Mouse (Mus musculus) left cerebral cortex, adult 9 months (tissue): Measurements from ENCODE around the gene Ttll11.

Source experiments
- DNase-seq, 2 experiments: peaks; one replicate each; pipeline ENCODE4 v3.0.0; 2022; ENCODE audit warnings: low spot score in 2 of 2

The Ttll11 gene

DNA sequence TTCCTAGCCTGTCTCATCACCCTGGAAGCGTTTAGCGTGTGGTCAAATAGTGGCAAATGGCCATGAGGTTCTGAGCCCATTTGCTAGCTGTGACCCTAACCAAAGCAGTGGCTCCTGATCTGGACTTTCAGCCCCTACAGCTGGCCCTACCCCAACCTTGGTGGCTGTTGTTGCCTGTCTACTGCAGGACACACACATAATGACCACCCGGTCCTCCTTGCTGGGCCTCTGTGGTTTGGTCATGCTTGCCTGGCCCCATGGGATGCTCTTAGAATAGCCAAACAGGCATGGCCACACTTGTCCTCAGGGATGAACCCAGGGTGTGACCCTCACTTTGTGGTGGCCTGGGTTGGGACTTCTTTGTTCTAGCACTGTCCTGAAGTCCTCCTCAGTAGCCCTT lies 80.0 kb downstream of the Ttll11 start:
- DNase-seq, result no peak

DNA sequence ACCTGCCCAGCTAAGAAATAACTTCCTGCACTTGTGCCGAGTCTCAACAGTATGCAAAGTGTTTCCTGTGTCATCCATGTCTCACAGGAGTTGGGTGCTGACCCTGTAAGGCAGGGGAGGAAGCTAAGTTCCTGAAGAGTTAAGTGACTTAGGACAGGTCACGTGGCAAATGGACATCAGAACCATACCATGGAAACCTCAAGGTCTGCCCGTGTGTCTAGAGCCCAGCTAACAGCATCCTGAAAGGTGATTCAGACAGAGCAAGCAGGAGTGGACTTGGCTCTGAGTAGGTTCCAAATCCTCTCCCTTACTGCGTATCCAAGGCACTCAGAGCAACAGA lies 80.6 kb downstream of the Ttll11 start:
- DNase-seq, result no peak

DNA sequence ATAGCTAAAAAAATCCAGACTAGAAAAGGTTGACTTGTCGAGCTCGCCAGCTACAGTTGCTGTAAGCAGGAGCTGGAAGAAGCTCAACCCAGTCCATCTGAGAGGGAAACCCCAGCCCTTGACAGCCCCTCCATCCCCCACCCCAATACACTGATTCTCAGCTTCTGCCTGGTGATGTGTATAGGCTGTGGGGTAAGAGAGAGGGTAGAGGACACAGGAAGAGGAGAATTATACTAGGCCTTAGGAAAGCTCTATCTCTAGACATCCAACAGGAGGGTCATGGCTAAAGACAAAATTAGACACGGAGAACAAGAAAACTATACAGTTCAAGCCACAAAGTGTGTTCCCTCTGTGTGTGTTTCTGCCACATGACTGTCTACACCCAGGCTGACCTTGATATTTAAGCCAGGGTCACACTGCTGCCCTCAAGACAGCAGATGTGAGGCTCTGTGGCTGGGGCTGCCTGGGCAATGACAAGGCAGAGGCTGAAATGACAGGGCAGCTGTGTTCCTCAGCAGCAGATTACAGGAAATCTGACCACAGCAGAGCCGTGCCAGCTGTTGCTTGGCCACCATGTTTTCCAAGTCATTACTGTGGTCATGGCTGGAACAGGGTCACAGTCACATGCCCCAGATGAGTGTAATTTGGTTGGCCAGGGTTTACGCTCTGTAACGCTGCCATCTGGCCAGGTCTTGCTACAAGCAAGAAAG lies 81.1 kb downstream of the Ttll11 start:
- DNase-seq, result no peak

GRCm38 (mm10) chr2:35897125-35897524 lies 82.6 kb downstream of the Ttll11 start:
- DNase-seq, result no peak

DNA sequence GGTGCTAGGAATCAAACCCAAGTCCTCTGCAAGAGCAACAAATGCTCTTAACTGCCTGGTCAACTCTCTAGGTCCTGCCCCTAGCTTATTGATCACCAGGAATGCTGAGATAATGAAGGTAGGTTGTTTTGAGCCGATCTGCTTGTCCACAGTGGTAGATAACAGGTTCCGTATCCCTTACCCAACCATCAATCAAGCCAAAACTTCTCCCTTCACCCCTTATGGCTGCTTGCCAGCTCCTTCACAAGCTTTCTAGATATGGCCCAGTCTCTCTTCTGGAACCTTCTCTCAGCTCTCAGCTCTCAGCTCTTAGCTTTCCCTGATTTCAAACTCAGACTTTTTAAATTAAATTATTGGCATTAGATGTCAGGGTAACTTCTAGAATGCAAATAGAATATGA lies 85.2 kb downstream of the Ttll11 start:
- no peak for DNase-seq

- DNase-seq, result no peak
Measured at GRCm38 (mm10) chr2:35890635-35891034, 89.1 kb downstream of the Ttll11 start.

DNA sequence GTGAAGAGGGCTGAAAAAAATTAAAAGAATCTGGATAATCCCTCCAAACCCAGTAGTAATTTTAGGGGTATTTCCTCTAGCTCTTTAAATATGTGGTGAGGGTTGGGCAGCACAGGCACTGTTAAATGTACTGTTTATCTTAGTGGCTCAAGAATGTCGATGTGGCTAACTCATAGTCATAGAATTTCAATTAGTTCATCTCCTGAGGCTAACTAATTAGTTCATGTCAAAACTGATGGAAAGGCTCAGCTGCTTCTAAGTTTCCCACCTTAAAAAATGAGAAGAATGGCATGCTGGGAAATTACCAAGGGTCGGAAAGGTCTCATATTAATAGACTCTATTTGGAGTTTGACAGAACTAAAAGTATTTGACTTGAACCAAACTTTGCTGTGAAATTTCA lies 89.9 kb downstream of the Ttll11 start:
- DNase-seq, result no peak

- DNase-seq, result no peak
Measured at GRCm38 (mm10) chr2:35884296-35884695, 95.4 kb downstream of the Ttll11 start.

DNA sequence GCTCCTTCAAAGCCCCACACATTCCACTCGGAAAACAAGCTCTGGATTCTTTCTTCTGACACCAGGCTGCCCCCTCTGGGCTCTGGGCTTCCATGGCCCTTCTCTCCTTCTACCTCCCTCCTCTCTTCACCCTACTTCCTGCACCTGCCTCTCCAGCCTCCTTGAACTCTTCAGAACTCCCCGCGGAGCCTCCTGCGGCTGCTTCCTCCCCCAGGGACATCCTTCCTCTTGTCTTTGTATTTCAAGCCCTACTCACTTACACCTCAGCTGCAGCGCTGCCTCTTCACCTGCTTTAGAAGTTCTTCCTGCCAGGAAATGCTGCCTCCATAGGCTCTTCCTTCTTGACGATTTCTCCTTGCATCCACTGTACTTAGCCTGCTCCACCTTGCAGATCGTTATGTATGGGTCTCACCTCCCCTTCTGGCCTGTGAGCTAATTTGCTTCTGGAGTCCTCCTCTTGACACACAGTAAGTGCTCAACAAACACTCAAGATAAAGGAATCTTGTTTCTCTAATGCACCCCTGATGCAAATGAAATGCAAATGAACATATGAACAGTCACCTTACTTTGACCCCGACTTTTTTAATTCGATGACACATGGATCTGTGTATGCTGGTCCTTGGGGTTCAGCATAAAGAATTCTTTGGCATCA lies 97.3 kb downstream of the Ttll11 start:
- DNase-seq, result no peak

DNA sequence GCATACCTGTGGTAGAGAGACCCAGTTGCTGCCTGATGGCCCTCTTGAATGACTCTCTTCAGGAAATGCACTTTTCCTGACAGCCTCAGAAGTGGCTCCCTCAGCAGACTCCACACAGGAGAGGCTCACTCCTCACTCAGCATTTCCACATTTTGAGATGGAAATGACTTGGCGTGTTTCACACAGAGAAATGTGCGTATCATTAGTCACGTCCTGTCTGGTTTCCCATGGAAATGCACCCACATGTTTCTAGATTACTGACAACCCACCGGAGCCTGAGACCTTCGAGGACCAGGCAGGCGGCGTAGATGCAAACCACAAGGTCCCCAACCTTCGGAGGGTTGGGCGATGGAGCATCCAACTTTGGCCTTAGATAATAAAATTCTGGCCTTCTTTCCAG lies 97.8 kb downstream of the Ttll11 start:
- no peak for DNase-seq

DNA sequence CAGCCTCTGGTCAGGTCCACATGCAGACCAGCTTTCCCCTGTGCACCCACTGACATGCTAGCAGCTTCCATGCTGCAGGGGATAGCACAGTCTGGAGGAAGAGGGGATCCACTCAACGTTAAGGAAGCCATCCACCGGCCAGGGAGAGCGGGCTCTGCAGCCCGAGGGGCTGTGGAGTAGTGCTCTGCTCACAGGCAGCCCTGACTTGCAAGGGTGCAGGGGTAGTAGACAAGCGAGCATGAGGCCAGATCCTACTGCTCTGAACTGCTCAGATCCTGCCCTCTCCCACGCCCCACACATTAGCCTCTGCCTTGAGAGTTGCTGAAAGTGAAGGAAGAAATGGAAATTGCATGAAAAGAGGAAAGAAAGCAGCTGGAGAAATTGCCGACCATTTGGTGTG lies 99.4 kb downstream of the Ttll11 start:
- no peak for DNase-seq

DNA sequence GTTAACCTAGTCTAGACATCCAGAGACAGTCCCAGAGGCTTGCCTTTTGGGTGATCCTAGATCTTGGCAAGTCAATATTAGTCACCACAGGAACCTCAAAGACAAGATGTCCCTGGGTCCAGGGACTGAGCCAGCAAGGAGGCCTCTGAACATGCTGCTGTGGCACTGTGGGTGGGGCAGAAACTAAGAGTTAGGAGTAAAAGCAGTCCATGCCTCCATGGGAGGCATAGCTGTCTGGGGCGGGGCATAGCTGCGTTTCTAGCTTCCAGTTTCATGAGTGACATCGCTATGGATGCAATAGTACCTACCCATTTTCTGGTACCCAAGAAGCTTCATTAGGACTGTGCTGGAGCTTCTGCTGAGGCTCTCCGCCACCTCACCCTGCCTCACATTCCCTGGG lies 99.8 kb downstream of the Ttll11 start:
- no peak for DNase-seq

- no peak for DNase-seq
Measured at GRCm38 (mm10) chr2:35878506-35878905, 101.2 kb downstream of the Ttll11 start.

- no peak for DNase-seq
Measured at GRCm38 (mm10) chr2:35875572-35875971, 104.1 kb downstream of the Ttll11 start.

- DNase-seq, result no peak
Measured at GRCm38 (mm10) chr2:35874421-35874820, 105.3 kb downstream of the Ttll11 start.

- no peak for DNase-seq
Measured at GRCm38 (mm10) chr2:35869165-35869564, 110.5 kb downstream of the Ttll11 start.

DNA sequence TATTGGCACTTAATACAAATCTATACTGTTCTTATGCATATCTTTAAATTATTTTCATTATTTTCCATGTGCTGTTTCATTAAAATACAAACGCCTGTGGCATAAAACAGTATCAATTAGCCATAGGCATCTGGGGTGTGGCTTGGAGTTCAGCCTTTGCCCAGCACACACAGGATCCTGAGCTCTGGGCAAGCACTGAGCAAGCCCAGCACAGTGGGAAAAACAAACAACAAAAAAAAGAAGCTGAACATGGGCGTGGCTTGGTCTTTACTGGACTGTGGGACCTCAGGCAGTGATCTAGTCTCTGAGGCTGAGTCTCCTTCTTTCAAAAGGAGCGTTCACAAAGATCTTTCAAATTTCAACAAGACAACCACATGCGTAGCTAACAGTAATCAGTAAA lies 116.4 kb downstream of the Ttll11 start:
- DNase-seq, result no peak

DNA sequence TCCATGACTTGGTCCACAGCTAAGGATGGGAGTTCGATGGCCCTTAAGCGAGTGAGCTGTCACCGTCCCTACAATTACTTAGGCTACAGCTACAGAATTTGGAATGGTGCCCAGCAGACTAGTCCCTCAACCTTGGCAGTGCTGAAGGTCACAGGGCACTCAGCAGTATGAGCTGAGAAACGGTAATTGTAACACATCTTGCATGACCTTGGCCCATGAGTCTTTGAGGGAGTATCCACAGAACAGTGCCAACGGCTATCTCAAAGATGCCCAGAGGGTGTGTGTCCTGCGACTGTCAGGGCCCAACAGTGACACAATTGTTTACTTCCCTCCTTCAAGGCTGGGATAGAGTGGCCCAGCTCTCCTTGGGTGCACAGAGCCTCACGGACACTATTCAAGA lies 118.5 kb downstream of the Ttll11 start:
- DNase-seq, result no peak

GRCm38 (mm10) chr2:35860394-35860744 lies 119.3 kb downstream of the Ttll11 start:
- DNase-seq, result no peak

GRCm38 (mm10) chr2:35859708-35860393 lies 119.9 kb downstream of the Ttll11 start:
- no peak for DNase-seq

DNA sequence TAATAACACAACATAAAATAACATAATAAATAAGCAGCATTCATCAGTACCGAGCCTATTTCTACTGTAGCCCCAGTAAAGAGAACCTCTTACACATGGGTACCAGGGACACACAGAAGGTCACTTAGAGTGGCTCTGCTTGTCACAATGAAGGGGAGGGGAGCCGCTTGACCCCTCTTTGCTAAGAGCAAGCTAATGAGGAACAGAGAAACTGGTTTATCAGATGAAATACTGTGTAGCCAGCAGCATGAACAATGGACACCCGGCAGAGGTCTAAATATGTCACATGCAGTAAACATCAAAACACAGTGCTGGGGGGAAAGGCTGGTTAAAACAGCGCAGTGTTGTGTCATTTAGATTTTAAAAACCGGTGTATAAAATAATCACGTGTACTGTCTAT lies 121.4 kb downstream of the Ttll11 start:
- no peak for DNase-seq

- no peak for DNase-seq
Measured at GRCm38 (mm10) chr2:35856901-35857300, 122.8 kb downstream of the Ttll11 start.

DNA sequence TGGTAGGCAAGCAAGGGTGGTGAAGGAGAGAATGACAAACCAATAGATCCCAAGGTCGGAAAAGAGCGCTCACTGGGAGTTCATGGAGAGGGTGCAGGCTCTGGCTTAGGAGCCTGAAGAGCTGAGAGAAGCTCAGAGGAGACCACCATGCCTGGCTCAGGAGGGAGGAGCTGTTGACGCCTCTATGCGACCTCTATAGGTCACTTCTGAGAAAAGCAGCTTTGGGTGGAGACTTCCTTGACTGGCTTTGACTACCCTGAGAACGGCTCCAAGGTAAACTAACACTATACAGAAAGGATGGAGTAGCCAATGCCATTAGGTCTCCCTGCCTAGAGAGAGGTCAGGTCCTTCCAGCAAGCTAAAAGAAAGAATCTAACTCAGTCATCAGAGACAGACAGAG lies 124.8 kb downstream of the Ttll11 start:
- no peak for DNase-seq
